ENCODE assay signal across 9 mouse cellular contexts in the genomic region with DNA sequence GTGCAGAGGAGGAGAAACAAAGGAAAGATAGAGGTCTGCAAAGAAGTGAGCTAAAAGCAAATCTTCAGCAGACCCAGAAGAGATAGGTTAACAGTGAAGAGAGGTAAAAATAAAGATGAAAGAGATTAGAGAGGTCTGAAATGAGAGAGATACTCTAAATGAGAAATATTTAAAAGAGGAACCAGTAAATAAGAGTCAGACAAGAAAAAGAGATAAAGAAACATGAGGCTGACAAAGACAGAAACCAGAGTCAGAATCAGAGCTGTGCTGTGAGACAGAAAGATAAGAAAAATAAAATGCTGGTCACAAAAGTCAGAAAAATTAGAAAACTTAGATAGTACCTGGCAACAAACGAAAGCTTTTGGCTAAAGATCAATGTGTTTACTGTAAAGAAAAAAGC. TPM values are rescaled to one million over a fixed set of nuclear protein-coding genes. Genes with fewer than 3 reads are reported as not detected.
DNase-seq lines count a peak whose midpoint lies in the region; ATAC-seq and TF ChIP-seq lines count a peak whose summit lies in the region.
"Not testable (repeated sequence)": the region's sequence is repeated elsewhere in the genome, so short reads cannot be mapped to it uniquely, and the experiment has no call there.
"Had no signal": no experiment of that assay in that cellular context is flagged by ENCODE, and none has a peak within 500 bp of the region (broad histone marks: within the 10 kb centered on the region; RNA-seq: fewer than 3 reads in every experiment).

No protein-coding gene starts in this region.

- H3ac ChIP-seq in myocyte (ENCODE audit: control insufficient read depth, insufficient read length): not testable (repeated sequence)

- not testable (repeated sequence) for ATAC-seq in liver, postnatal 0 days

- peak overlapping the region; percentile 66 for H3K9ac ChIP-seq in CH12.LX (ENCODE audit: insufficient read depth, low read depth)
- not testable (repeated sequence) for H3K9ac ChIP-seq in MEL (ENCODE audit: control insufficient read depth, low read depth, low read length, poor library complexity, severe bottlenecking); heart, adult 2 months (ENCODE audit: low read depth, low read length); liver, postnatal 0 days (replicated peaks)

- dilution Hi-C loops in CH12.LX (cut with MboI; ENCODE audit: extremely low pct_ligation_motif_present, extremely low pct_unique_long_range_greater_than_20kb, low sequenced_read_pairs): not testable (repeated sequence)

- 59% methylated on average over 1 of the region's 1 CpGs for WGBS in heart, adult 2 months
- WGBS in liver, postnatal 0 days (ENCODE audit: insufficient replicate concordance): 25% methylated on average over 1 of the region's 1 CpGs

- TF ChIP-seq EP300 in CH12.LX (IDR thresholded peaks at IDR 0.05; ENCODE audit: low read length); heart, adult 2 months (IDR thresholded peaks at IDR 0.05; ENCODE audit: insufficient read depth, low read depth, low read length); liver, postnatal 0 days (IDR thresholded peaks at IDR 0.05; ENCODE audit: low read depth): not testable (repeated sequence)
- peak in 1 of 2 experiments; percentile 32; a peak in 1 of 4 replicates for TF ChIP-seq EP300 in MEL (IDR thresholded peaks at IDR 0.05; ENCODE audit: low read depth in 1 of 2, low read length in 2 of 2)

- H3K4me3 ChIP-seq in CH12.LX (replicated peaks in 1 of 3; ENCODE audit: low read depth in 2 of 3, low read length in 2 of 3, poor library complexity in 1 of 3): peak overlapping the region in 2 of 3 experiments; percentile 30 to 57
- not testable (repeated sequence) for H3K4me3 ChIP-seq in MEL (ENCODE audit: control insufficient read depth in 1 of 2, insufficient read depth in 1 of 2, low read depth in 2 of 2, low read length in 2 of 2); embryonic fibroblast, embryonic 13.5 days (ENCODE audit: insufficient read depth, low read length); heart, adult 2 months; liver, postnatal 0 days (ENCODE audit: low read depth, low read length)
- H3K4me3 ChIP-seq in gastrocnemius, adult 2 months: peak overlapping the region; percentile 60
- peak overlapping the region; percentile 10 for H3K4me3 ChIP-seq in myocyte

- not testable (repeated sequence) for H3K79me2 ChIP-seq in CH12.LX (replicated peaks; ENCODE audit: control insufficient read depth, extremely low read depth, insufficient read depth, poor library complexity, severe bottlenecking); MEL (ENCODE audit: control insufficient read depth, insufficient read depth, low read length, poor library complexity); heart, adult 2 months (replicated peaks; ENCODE audit: control insufficient read depth, insufficient read depth, low read length); myocyte (ENCODE audit: control insufficient read depth, insufficient read depth)

- not testable (repeated sequence) for TF ChIP-seq RAD21 in CH12.LX (IDR thresholded peaks at IDR 0.05; ENCODE audit: low read depth, low read length); MEL (IDR thresholded peaks at IDR 0.05; ENCODE audit: low read depth, low read length)

- intact Hi-C loops in gastrocnemius, adult 2 months (cut with DNase I); heart, adult 2 months (cut with DNase I): not testable (repeated sequence)

- DNase-seq in CH12.LX (ENCODE audit: extremely low read depth); MEL (ENCODE audit: low read depth, low spot score); gastrocnemius, adult 2 months; heart, adult 2 months; liver, postnatal 0 days: not testable (repeated sequence)
- DNase-seq in induced T-regulatory cell, adult 2 months (ENCODE audit: low read depth): peak; percentile 50

- not testable (repeated sequence) for H3K9me3 ChIP-seq in CH12.LX (replicated peaks; ENCODE audit: low read length); MEL (replicated peaks; ENCODE audit: insufficient read depth, low read length); liver, postnatal 0 days (ENCODE audit: low read length)

- peak overlapping the region; percentile 64; the same call in 1 of the 2 replicates for H3K27ac ChIP-seq in CH12.LX (ENCODE audit: insufficient read depth, low read depth)
- H3K27ac ChIP-seq in MEL (ENCODE audit: control insufficient read depth, low read depth, low read length): not testable (repeated sequence)
- H3K27ac ChIP-seq in embryonic fibroblast, embryonic 13.5 days (ENCODE audit: insufficient read depth, low read length): peak overlapping the region; percentile 57; the same call in 1 of the 2 replicates
- peak overlapping the region; percentile 73 for H3K27ac ChIP-seq in gastrocnemius, adult 2 months
- H3K27ac ChIP-seq in heart, adult 2 months: peak overlapping the region; percentile 41
- peak overlapping the region; percentile 66 for H3K27ac ChIP-seq in liver, postnatal 0 days (ENCODE audit: low read depth)

- not testable (repeated sequence) for H3K36me3 ChIP-seq in CH12.LX (replicated peaks in 1 of 2; ENCODE audit: control insufficient read depth in 1 of 2, insufficient read depth in 1 of 2, low read length in 1 of 2); heart, adult 2 months (ENCODE audit: control insufficient read depth, insufficient read depth, low read length); liver, postnatal 0 days (replicated peaks; ENCODE audit: insufficient read depth, low read length); myocyte (ENCODE audit: control insufficient read depth, insufficient read depth)
- peaks cover 0 to 17% of the 10 kb centered on the region in 2 experiments; a peak in 2 of 4 replicates for H3K36me3 ChIP-seq in MEL (ENCODE audit: control insufficient read depth in 1 of 2, insufficient read depth in 2 of 2, low read length in 2 of 2)

- in situ Hi-C loops in CH12.LX (cut with MboI; ENCODE audit: low pct_ligation_motif_present, low pct_unique_long_range_greater_than_20kb, low sequenced_read_pairs): not testable (repeated sequence)

- H3K27me3 ChIP-seq in CH12.LX (replicated peaks): peaks cover 12% of the 10 kb centered on the region
- not testable (repeated sequence) for H3K27me3 ChIP-seq in MEL (ENCODE audit: control insufficient read depth in 1 of 2, insufficient read depth in 2 of 2, low read length in 2 of 2); heart, adult 2 months (ENCODE audit: control insufficient read depth, insufficient read depth, low read length); liver, postnatal 0 days (ENCODE audit: insufficient read depth, low read length); myocyte (ENCODE audit: control insufficient read depth, insufficient read depth, insufficient read length)

- TF ChIP-seq POLR2A in CH12.LX (IDR thresholded peaks at IDR 0.05; ENCODE audit: low read depth, low read length); MEL (IDR thresholded peaks at IDR 0.05; ENCODE audit: control insufficient read depth in 1 of 2, insufficient read depth in 1 of 2, low read depth in 1 of 2, low read length in 2 of 2, poor library complexity in 1 of 2); embryonic fibroblast, embryonic 13.5 days (IDR thresholded peaks at IDR 0.05; ENCODE audit: low read depth, low read length); heart, adult 2 months (IDR thresholded peaks at IDR 0.05; ENCODE audit: insufficient read depth, low read depth, low read length); myocyte (IDR thresholded peaks at IDR 0.05; ENCODE audit: insufficient read length, low read depth): not testable (repeated sequence)

- TF ChIP-seq CTCF in CH12.LX (conservative IDR thresholded peaks at IDR 0.05 in 1 of 2, IDR thresholded peaks at IDR 0.05 in 1 of 2; ENCODE audit: low read depth in 2 of 2, low read length in 2 of 2); MEL (IDR thresholded peaks at IDR 0.05 in 2 of 3, conservative IDR thresholded peaks at IDR 0.05 in 1 of 3; ENCODE audit: control insufficient read depth in 1 of 3, insufficient read depth in 1 of 3, low read depth in 2 of 3, low read length in 3 of 3, poor library complexity in 1 of 3, severe bottlenecking in 1 of 3); embryonic fibroblast, embryonic 13.5 days (IDR thresholded peaks at IDR 0.05; ENCODE audit: borderline replicate concordance, insufficient read depth, low read length); gastrocnemius, adult 2 months (IDR thresholded peaks at IDR 0.05); heart, adult 2 months (IDR thresholded peaks at IDR 0.05); liver, postnatal 0 days (IDR thresholded peaks at IDR 0.05; ENCODE audit: low read depth): not testable (repeated sequence)

- peaks cover 14 to 20% of the 10 kb centered on the region in 2 experiments for H3K4me1 ChIP-seq in CH12.LX (ENCODE audit: control insufficient read depth in 1 of 2, insufficient read depth in 2 of 2)
- peaks cover 10 to 19% of the 10 kb centered on the region in 2 experiments for H3K4me1 ChIP-seq in MEL (ENCODE audit: control insufficient read depth in 1 of 2, insufficient read depth in 2 of 2, low read length in 2 of 2)
- peaks cover 10% of the 10 kb centered on the region for H3K4me1 ChIP-seq in embryonic fibroblast, embryonic 13.5 days (ENCODE audit: control insufficient read depth, insufficient read depth, low read length)
- H3K4me1 ChIP-seq in heart, adult 2 months (ENCODE audit: control insufficient read depth, insufficient read depth, low read length); liver, postnatal 0 days (ENCODE audit: insufficient read depth): not testable (repeated sequence)

- not testable (repeated sequence) for H3K4me2 ChIP-seq in CH12.LX (ENCODE audit: insufficient read depth, low read depth, poor library complexity, severe bottlenecking); liver, postnatal 0 days (ENCODE audit: low read depth, low read length)
- peak overlapping the region; percentile 55 for H3K4me2 ChIP-seq in myocyte (ENCODE audit: low read depth)

RNA-seq across cellular contexts. Expression of gene Zfp53, which starts 13.5 kb away (rescaled TPM):
- total RNA-seq in CH12.LX (2012; rRNA removed): 4.7 and 5.4 TPM in 2 replicates
- 8.4 and 9.6 TPM in 2 replicates for total RNA-seq in CH12.LX (2014; rRNA removed)
- 2.4 and 3.7 TPM in 2 replicates for polyA plus RNA-seq in CH12.LX (2012; ENCODE audit: insufficient read length, low read depth)
- 1.8 TPM in 2 replicates for total RNA-seq in MEL (2012; rRNA removed)
- 1 to 10 TPM in 1 of 2 experiments, not detected in 1; 2.2 TPM for polyA plus RNA-seq in MEL (2012; ENCODE audit: insufficient read depth in 1 of 2, insufficient read length in 2 of 2, low read depth in 1 of 2, low replicate concordance in 2 of 2, missing spikeins in 1 of 2)
- polyA plus RNA-seq in embryonic fibroblast, embryonic 13.5 days (2011; ENCODE audit: insufficient read length, low read depth, missing spikeins): 10.8 and 14.7 TPM in 2 replicates
- total RNA-seq in gastrocnemius, adult 2 months (2021): 1 to 10 TPM; 1.9 to 2.2 TPM
- total RNA-seq in heart, adult 2 months (2021): 1 to 10 TPM; 2.0 to 2.5 TPM
- polyA plus RNA-seq in heart, adult 2 months (2012; rRNA removed): 0.55 and 1.0 TPM in 2 replicates
- 2.7 and 3.5 TPM in 2 replicates for polyA plus RNA-seq in liver, postnatal 0 days (2015; fragmentation: Nextera tagmentation; extraction: Ambion mirVana)
- 1.5 TPM for polyA plus RNA-seq in myocyte (2012; fragmentation: generic; extraction: Trizol)

RNA-seq across cellular contexts. Expression of gene Zfp51, which starts 25.1 kb away (rescaled TPM):
- 6.1 and 6.8 TPM in 2 replicates for total RNA-seq in CH12.LX (2012; rRNA removed)
- total RNA-seq in CH12.LX (2014; rRNA removed): 16.7 and 18.1 TPM in 2 replicates
- polyA plus RNA-seq in CH12.LX (2012; ENCODE audit: insufficient read length, low read depth): 4.5 TPM in 2 replicates
- total RNA-seq in MEL (2012; rRNA removed): 5.5 and 6.2 TPM in 2 replicates
- polyA plus RNA-seq in MEL (2012; ENCODE audit: insufficient read depth in 1 of 2, insufficient read length in 2 of 2, low read depth in 1 of 2, low replicate concordance in 2 of 2, missing spikeins in 1 of 2): 1 to 10 TPM in 1 of 2 experiments, not detected in 1; 3.5 TPM
- polyA plus RNA-seq in embryonic fibroblast, embryonic 13.5 days (2011; ENCODE audit: insufficient read length, low read depth, missing spikeins): 10.7 and 14.5 TPM in 2 replicates
- total RNA-seq in gastrocnemius, adult 2 months (2021): 1 to 10 TPM; 9.5 to 9.7 TPM
- 1 to 10 TPM; 6.3 to 8.5 TPM for total RNA-seq in heart, adult 2 months (2021)
- polyA plus RNA-seq in heart, adult 2 months (2012; rRNA removed): 1.5 and 3.7 TPM in 2 replicates
- polyA plus RNA-seq in liver, postnatal 0 days (2015; fragmentation: Nextera tagmentation; extraction: Ambion mirVana): 3.1 and 4.7 TPM in 2 replicates
- polyA plus RNA-seq in myocyte (2012; fragmentation: generic; extraction: Trizol): 1.5 TPM

RNA-seq across cellular contexts. Expression of gene Zfp54, which starts 52.3 kb away (rescaled TPM):
- total RNA-seq in CH12.LX (2012; rRNA removed) (7.9 and 8.4 TPM in 2 replicates), CH12.LX (2014; rRNA removed) (11.9 and 12.5 TPM in 2 replicates), MEL (2012; rRNA removed) (2.0 and 2.7 TPM in 2 replicates)
- polyA plus RNA-seq in CH12.LX (2012; ENCODE audit: insufficient read length, low read depth) (3.6 and 3.8 TPM in 2 replicates), MEL (2012; ENCODE audit: insufficient read depth in 1 of 2, insufficient read length in 2 of 2, low read depth in 1 of 2, low replicate concordance in 2 of 2, missing spikeins in 1 of 2) (1 to 10 TPM in 1 of 2 experiments, not detected in 1; 1.5 TPM), myocyte (2012; fragmentation: generic; extraction: Trizol) (0.59 TPM)
- polyA plus RNA-seq in embryonic fibroblast, embryonic 13.5 days (2011; ENCODE audit: insufficient read length, low read depth, missing spikeins): 3.6 and 5.3 TPM in 2 replicates
- total RNA-seq in gastrocnemius, adult 2 months (2021): under 1 TPM; 0.33 to 0.89 TPM
- 1 to 10 TPM in 1 of 2 experiments, under 1 TPM in 1; 0.59 to 1.0 TPM for total RNA-seq in heart, adult 2 months (2021)
- 0.39 and 0.64 TPM in 2 replicates for polyA plus RNA-seq in heart, adult 2 months (2012; rRNA removed)
- polyA plus RNA-seq in liver, postnatal 0 days (2015; fragmentation: Nextera tagmentation; extraction: Ambion mirVana): 1.7 and 1.9 TPM in 2 replicates
- polyA plus RNA-seq: adrenal gland, adult 2 months had no signal
